Mouse (Mus musculus): ENCODE measurements around the gene Stard7.

Stard7 gene

GRCm38 (mm10) chr2:127323667-127324066 is 53.6 kb downstream of the Stard7 start:
- DNase-seq, result no peak

GRCm38 (mm10) chr2:127324456-127324855 is 54.4 kb downstream of the Stard7 start:
- DNase-seq, result no peak

- DNase-seq, result no peak
Measured at GRCm38 (mm10) chr2:127328090-127328851, 58.3 kb downstream of the Stard7 start.

- no peak for DNase-seq
Measured at GRCm38 (mm10) chr2:127332807-127333570, 63.0 kb downstream of the Stard7 start.

DNA sequence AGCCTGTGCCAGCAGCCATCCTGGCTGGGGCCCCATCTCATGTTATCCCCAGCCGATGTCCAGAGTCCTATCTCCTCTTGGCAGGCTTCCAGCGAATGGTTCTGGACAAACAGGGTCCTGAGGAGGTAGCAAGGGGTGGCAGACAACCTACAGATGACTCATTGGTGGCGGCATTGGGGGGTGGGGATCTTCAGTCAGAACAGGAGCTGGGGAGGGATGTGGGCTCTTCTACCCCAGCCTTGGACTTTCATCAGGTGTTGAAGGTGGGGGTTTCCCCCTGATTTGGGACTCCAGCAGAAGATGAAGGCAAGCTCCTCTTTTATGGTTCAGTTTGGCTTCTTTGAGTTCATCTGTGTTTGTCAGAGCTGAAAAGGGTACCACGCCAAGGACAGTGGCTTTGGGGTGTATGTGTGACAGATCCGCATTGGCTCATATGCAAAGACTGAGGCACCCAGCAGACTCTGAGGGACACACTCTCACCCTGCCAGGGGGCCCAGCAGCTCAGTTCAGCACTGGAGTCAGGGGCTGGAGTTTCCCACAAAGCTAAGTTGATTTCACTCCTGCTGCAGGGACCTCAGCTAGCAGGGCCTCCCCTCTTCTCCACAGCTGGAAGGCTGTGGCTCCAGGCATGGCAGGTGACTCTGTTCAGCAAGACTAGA is 64.1 kb downstream of the Stard7 start:
- no peak for DNase-seq

DNA sequence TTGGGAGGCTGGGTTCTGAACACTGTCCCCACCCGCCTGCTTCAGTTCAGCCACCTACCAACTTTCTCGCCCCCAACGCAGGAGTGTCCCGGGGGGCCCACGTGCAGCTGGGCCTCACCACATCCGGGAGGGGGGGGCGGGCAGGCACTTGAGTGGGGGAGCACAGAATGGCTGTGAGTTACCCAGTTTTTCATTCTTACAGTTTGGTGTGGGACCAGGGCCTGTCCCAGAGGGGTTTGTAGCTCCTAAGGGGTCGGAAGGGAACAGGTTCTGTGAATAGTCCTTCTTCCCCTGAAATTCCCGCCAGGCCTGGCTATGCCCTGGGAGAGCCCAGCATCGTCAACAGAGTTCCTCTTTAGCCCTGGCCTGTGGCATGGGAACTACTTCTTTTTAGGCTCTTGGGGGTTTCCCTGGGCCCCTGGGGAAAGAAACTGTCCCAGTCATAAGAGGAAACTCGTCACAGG is 65.1 kb downstream of the Stard7 start:
- DNase-seq, result no peak

- peak; percentile 58 to 73 for DNase-seq
Measured at GRCm38 (mm10) chr2:127335767-127336496, 65.9 kb downstream of the Stard7 start, which contains the start of gene Dusp2. Dusp2 (plus strand) TSS chr2:127336159.

DNA sequence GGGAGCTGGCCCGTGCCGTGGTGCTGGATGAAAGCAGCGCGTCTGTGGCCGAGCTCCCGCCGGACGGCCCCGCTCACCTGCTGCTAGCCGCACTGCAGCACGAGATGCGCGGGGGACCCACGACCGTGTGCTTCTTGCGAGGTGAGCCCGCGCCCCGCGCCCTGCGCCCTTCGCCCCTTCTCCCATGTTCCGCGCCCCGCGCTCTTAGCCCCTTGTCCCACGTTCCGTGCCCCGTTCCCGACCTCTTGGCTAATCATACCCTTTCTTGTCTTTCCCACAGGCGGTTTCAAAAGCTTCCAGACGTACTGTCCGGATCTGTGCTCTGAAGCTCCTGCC is 66.4 kb downstream of the Stard7 start:
- DNase-seq, result no peak

DNA sequence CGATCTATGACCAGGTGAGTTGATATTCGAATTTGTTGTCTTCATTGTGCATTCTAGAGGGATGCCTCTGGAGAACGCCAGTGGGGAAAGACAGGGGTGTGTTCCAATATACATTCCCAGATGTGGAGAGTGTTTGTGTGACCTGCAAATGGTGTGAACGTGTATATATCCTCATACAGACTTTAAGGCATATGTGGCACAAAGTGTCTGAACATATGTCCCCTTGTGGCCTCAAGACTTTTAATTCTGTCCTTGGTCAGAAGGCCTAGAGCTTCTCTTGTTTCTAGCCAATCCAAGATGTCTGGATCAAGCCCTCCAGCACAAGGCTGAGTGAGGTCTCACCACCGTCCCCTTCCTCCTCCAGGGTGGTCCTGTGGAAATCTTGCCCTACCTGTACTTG is 66.9 kb downstream of the Stard7 start:
- no peak for DNase-seq

GRCm38 (mm10) chr2:127337531-127337930 is 67.5 kb downstream of the Stard7 start:
- peak; percentile 30 to 37 for DNase-seq

DNA sequence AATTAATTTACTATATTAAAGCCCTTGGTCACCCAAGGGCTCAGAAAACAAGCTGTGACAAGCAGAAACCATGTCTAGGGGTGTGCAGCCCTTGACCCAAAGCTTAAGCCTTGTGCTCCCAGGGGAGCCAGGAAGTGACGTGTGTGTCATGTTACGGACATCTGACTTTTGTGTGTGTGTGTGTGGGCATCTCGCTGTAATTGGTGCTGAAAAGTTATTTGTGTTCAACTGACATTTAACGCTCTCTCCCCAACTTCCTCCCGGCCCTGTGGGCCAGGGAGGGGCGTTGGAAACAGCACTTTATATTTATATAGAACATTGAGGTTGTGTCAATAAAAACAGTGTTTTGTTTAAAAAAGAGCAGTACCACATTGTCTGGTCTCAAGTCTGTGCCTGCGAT is 68.0 kb downstream of the Stard7 start:
- DNase-seq, result no peak

GRCm38 (mm10) chr2:127338416-127338815 is 68.4 kb downstream of the Stard7 start, which contains the start of gene Astl:
Astl (plus strand) TSS chr2:127338639.
- no peak for DNase-seq

- DNase-seq, result no peak
Measured at GRCm38 (mm10) chr2:127338833-127339232, 68.8 kb downstream of the Stard7 start.

- DNase-seq, result no peak
Measured at GRCm38 (mm10) chr2:127339262-127339661, 69.2 kb downstream of the Stard7 start.

GRCm38 (mm10) chr2:127341159-127341558 is 71.1 kb downstream of the Stard7 start:
- DNase-seq, result peak; percentile 38 to 52

GRCm38 (mm10) chr2:127346334-127346733 is 76.3 kb downstream of the Stard7 start:
- DNase-seq, result peak in 1 of 2 experiments; percentile 12

- peak; percentile 11 to 32 for DNase-seq
Measured at GRCm38 (mm10) chr2:127347147-127347985, 77.3 kb downstream of the Stard7 start.

Measured in cerebellum, adult 18-20 months (tissue).